Mouse (Mus musculus): ENCODE measurements around the gene Uba7.

The Uba7 gene

DNA sequence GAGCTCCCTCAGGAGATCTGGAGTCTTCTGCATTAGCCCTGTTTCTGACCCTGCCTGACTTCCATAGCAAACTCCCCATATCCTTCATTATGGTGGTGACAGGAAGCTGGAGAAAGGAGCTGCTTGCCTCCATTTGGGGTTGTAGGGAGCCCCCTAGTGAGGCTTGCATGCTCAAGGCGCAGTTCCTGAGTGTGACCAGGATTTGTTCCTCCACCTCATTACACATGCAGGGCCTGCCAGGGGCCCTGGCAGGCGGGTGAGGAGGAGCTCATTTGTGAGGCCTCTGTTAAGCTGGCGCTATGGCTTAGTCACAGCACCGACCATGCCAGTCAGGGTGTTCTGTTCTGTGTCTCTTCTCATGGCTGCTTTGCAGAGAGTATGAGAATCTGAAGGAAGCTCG lies 13.4 kb upstream of the Uba7 start:
- peak; percentile 54 for DNase-seq (ENCODE audit: low read depth, low spot score)

- DNase-seq (ENCODE audit: low read depth, low spot score), result no peak
These were observed 12.4 kb upstream of the Uba7 start for GRCm38 (mm10) chr9:107962916-107963315.

DNA sequence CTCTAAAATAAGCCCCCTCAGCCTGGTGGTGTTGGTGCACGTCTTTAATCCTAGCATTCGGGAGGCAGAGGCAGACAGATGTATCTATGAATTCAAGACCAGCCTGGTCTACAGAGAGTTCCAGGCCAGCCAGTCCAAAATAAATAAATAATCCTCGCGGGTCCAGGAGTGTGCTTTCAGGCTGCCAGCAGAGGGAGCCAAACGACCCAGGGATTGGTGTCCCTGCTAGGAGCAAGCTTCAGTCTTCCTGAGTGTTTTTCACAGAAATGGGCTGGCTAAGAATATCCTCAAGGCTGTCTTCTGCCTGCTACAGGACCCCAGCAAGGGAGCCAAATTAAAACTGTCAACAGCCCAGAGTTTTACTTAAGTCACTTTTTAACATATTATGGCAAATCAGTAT lies 11.6 kb upstream of the Uba7 start:
- DNase-seq (ENCODE audit: low read depth, low spot score), result peak; percentile 92

DNA sequence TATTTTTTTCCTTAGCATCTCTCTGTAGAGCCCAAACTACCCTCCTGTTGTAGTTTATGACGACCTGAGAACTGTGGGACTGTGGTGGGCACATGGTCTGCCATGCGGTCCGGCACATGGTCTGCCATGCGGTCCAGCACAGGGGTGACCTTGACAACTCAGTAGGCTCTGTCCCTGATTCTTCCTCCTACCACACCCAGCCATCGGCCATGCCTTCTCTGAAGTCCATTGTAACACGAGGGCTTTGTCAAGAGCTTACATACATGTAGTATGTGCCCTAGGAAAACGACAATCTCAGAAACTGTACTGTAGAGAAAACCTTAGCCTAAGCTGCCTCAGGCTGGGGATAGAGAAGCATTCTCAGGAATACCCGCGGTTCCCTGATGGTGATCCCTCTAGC lies 10.6 kb upstream of the Uba7 start:
- no peak for DNase-seq (ENCODE audit: low read depth, low spot score)

- no peak for DNase-seq (ENCODE audit: low read depth, low spot score)
These were observed 8.6 kb upstream of the Uba7 start for GRCm38 (mm10) chr9:107966676-107967075.

GRCm38 (mm10) chr9:107967437-107967836 lies 7.9 kb upstream of the Uba7 start:
- DNase-seq (ENCODE audit: low read depth, low spot score), result no peak

GRCm38 (mm10) chr9:107968531-107968930 lies 6.8 kb upstream of the Uba7 start:
- no peak for DNase-seq (ENCODE audit: low read depth, low spot score)

- DNase-seq (ENCODE audit: low read depth, low spot score), result no peak
These were observed 5.0 kb upstream of the Uba7 start for GRCm38 (mm10) chr9:107970311-107970710.

DNA sequence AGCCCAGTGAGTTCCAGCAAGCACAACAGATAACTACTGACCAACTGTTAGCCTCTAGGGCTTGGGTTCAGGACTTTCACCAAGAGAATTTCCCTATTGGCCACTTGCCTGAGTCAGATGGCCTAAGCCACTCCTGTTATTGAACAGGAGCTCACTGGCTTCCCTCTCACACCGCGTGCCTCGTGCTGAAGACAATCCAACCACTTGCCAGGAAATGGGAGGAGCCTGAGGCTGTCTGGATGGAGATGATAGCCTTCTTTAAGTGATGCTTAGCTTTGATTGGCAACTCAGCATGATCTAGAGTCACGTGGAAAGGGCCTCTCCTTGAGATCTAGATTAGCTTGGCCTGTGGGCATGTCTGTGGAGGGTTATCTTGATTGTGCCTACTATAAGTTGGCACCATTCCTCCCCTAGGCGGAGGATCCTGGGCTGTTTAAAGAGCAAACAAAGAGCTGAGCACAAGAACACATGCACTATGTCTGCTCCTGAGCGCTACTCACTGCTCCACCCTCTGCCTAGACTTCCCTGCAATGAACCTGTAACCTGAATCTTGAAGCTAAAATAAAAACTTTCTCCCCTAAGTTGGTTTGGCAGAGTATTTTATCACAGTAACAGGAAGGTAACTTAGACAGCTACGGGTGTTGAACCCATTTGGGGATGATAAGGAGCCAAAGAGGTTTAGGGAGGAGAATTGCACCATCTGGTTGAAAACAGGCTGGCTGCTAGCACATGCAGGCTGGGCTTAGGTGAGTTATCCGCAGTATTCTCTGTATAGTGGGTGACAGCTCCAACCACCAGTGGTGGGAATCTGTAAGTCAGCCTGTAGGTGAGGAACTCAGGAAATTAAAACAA lies 3.4 kb upstream of the Uba7 start:
- DNase-seq (ENCODE audit: low read depth, low spot score), result no peak

- peak; percentile 29 for DNase-seq (ENCODE audit: low read depth, low spot score)
These were observed 674 bp upstream of the Uba7 start for GRCm38 (mm10) chr9:107974491-107975171.

DNA sequence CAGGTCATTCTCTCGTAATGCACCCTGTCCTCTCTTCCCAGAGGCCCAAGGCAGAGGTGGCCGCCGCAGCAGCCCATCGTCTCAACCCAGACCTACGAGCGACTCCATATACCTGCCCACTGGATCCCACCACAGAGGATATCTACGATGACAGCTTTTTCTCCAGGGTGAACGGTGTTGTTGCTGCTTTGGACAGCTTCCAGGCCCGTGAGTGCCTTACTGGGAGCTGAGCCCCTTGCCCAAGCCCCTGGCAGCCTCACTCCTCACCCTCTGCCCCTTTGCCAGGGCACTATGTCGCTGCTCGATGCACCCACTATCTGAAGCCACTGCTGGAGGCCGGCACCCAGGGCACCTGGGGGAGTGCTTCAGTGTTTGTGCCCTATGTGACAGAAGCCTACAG lies 3.5 kb downstream of the Uba7 start:
- DNase-seq (ENCODE audit: low read depth, low spot score), result no peak

DNA sequence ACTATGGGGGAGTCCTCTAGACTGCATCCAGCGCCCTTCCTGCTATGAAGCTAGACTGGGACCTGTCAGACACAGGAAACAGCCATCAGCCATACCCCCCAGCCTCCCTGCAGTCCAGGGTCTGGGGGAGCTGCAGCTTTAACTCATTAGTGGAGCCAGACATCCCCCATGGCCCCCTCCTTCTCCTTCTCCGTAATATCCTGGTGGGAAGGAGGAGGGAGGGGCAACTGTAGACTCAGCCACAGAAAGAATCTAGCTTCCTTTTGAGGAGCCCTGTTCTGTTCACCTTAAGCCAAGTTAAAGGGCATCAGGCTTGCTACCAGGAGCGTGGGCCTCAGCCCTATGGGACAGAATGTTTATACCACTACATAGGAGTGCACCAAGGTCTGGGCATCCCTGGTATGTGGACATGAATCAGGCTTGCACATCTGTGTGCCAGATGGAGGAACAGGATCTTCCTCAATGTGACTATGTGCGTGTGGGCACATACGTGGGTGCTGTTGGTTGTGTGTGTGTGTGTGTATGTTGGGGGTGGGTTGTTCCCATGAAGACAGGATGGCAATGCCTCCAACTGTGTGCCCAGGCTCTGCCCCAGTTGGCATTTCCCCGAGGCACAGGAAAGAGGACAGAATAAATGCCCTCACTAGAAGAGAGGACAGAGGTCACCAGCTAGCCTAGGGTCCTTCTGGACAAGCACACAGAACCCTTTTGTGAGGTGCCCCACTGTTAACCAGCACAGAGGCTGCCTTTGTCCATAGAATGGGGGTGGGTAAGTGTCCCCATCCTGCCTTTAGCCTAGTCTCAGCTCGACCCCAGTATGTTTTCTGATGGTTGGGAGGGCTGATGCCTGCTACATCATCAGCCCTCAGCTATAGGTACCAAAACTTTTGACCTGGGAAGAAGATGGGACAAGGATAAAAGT lies 6.6 kb downstream of the Uba7 start:
- peak; percentile 88 for DNase-seq (ENCODE audit: low read depth, low spot score)

GRCm38 (mm10) chr9:107982681-107983346 lies 7.5 kb downstream of the Uba7 start, which contains the start of gene Gm20661:
Gene Gm20661, plus strand, starts transcription at chr9:107983058.
- peak; percentile 60 for DNase-seq (ENCODE audit: low read depth, low spot score)

DNA sequence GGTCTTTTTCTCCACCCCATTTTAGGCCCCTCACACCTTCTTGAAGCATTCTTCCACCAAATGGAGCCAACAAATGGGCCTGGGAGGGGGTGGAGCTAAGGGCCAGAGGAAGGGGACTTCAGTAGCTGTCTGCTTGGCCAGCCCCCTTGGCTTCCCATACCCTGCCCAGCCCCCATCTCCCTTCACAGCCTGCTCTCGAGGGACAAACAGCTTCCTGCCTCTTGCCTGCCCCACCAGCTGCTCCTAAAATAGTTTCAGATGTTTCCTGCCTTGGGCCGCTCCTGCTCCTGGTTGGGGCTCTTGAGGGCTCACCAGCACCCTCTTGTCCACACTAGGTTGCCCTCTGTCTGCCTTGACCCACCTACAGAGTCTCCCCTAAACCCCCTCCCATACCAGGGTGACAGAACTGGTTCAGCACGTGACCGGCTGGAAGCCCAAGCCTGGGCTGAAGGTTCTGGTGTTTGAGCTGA lies 8.2 kb downstream of the Uba7 start:
- DNase-seq (ENCODE audit: low read depth, low spot score), result peak; percentile 87

- peak; percentile 27 for DNase-seq (ENCODE audit: low read depth, low spot score)
These were observed 8.9 kb downstream of the Uba7 start for GRCm38 (mm10) chr9:107984052-107984753.

DNA sequence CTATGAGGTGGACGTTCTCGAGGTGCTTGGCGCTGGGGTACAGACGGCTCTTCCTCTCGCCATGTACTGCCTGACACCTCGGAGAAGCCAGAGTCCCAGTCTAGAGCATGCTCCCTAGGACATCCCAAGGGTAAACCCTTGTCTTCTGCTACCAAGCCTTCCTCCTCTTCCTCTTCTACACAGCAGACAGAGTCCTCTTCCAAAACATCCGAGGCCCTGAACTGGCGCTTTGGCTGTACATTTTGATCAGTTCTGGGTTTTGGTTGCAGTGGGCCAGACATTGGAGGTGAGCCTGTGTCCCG lies 9.4 kb downstream of the Uba7 start:
- no peak for DNase-seq (ENCODE audit: low read depth, low spot score)

DNA sequence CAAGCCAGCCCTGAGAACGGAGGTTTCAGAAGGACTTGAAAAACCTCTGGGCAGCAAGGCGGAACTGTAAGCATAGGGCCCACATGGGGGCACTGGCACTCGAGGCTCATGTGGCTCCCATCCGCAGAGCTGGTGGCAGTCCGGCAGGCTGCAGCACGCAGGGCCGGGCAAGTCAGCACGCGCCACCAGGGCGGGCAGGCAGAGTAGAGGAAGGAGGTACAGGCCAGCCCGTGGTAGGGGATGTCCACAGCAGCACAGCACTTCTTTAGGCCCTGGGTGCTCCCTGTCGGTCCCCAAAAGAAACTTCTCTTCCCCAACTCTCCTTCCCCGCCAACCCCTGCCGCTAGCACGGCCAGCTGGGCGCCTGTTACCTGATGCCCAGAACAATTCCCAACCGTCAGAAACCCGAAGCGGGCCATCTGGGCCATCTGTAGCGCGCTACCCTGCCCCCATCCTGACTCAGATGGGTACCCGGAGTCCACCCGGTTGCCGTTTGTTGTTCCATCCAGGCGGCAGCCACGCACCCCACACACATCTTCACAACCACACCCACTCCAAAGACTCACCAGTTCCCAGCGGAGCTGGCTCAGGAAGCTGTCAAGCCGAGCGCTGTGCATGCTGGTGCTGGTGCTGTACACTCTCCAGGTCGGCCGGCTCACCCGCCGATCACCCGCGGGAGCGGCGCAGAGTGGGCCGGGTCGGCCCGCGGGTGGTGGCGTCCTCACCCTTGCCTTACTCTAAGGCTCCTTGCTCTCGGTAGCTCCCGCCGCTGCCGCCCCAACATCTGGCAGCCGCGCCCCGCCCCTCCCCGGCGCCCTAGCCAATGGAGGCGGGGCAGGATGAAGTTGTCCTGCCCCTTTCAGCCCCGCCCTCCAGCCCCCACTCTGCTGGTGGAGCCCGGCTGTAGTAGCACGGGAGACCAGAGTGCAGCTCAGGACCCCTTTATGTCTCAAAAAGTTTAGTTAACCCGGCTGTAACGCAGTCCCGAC lies 10.1 kb downstream of the Uba7 start, which contains the start of gene Inka1:
Inka1 (minus strand) TSS at position 749 of the 989 bp plus-strand sequence.
- DNase-seq (ENCODE audit: low read depth, low spot score), result peak; percentile 83

GRCm38 (mm10) chr9:107986376-107986775 lies 11.1 kb downstream of the Uba7 start:
- peak; percentile 93 for DNase-seq (ENCODE audit: low read depth, low spot score)

DNA sequence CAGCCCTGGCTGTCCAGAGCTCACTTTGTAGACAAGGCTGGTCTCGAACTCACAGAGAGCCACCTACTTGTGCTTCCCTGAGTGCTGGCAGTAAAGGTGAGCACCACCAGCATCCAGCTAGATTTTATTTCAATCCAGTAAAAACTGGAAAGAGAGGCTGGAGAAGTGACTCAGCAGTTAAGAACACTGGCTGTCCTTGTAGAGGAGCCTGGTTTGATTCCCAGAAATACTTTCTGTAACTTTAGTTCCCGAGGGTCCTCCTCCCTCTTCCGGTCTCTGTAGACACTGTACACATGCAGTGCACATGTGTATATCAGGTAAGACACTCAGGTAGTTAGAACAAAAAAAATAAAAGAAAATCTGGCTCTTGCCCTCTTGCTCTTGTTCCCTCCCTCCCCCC lies 12.6 kb downstream of the Uba7 start:
- peak; percentile 75 for DNase-seq (ENCODE audit: low read depth, low spot score)

All from 3T3-L1 (cell line).